Mouse (Mus musculus): ENCODE results near the gene Bola1.

GRCm38 (mm10) chr3:96209242-96209641 is 10.3 kb downstream of the Bola1 start:
- TF ChIP-seq CTCF (conservative IDR thresholded peaks at IDR 0.05 in 1 of 2, IDR thresholded peaks at IDR 0.05 in 1 of 2; ENCODE audit: low read depth in 2 of 2, low read length in 2 of 2) (peak in 1 of 2 experiments; percentile 24; a peak in 1 of 4 replicates), POLR2A (IDR thresholded peaks at IDR 0.05; ENCODE audit: low read depth, low read length) (no peak), NELFE (IDR thresholded peaks at IDR 0.05; ENCODE audit: low read depth, low read length) (no peak)

Data from CH12.LX (cell line).